Mouse (Mus musculus): Measurements from ENCODE around the gene Tmem147. TPM values are rescaled to one million over a fixed set of nuclear protein-coding genes. Genes with fewer than 3 reads are reported as not detected.
"Not testable (repeated sequence)": the region's sequence is repeated elsewhere in the genome, so short reads cannot be mapped to it uniquely, and the experiment has no call there.

Tmem147 gene
- 100 to 1,000 TPM; 116 to 132 TPM for total RNA-seq (2021)

- DNase-seq (ENCODE audit: extremely low spot score in 1 of 2, low spot score in 1 of 2) = peak; percentile 94 to 96
Measured at GRCm38 (mm10) chr7:30729396-30730063, at the start of gene Tmem147. Tmem147 (minus strand) TSS chr7:30729540.

- DNase-seq (ENCODE audit: extremely low spot score in 1 of 2, low spot score in 1 of 2) = no peak
Measured at GRCm38 (mm10) chr7:30777911-30778310, 48.6 kb upstream of the Tmem147 start.

- no peak for DNase-seq (ENCODE audit: extremely low spot score in 1 of 2, low spot score in 1 of 2)
Measured at GRCm38 (mm10) chr7:30777081-30777579, 47.8 kb upstream of the Tmem147 start.

GRCm38 (mm10) chr7:30776104-30776503 lies 46.8 kb upstream of the Tmem147 start:
- no peak for DNase-seq (ENCODE audit: extremely low spot score in 1 of 2, low spot score in 1 of 2)

GRCm38 (mm10) chr7:30769236-30769635 lies 39.9 kb upstream of the Tmem147 start:
- DNase-seq (ENCODE audit: extremely low spot score in 1 of 2, low spot score in 1 of 2) = no peak

GRCm38 (mm10) chr7:30766408-30766807 lies 37.1 kb upstream of the Tmem147 start:
- no peak for DNase-seq (ENCODE audit: extremely low spot score in 1 of 2, low spot score in 1 of 2)

- no peak for DNase-seq (ENCODE audit: extremely low spot score in 1 of 2, low spot score in 1 of 2)
Measured at GRCm38 (mm10) chr7:30765173-30765572, 35.8 kb upstream of the Tmem147 start.

GRCm38 (mm10) chr7:30763456-30763855 lies 34.1 kb upstream of the Tmem147 start, which contains the start of gene Dmkn:
Dmkn (plus strand) TSS chr7:30763756.
- DNase-seq (ENCODE audit: extremely low spot score in 1 of 2, low spot score in 1 of 2) = no peak

- no peak for DNase-seq (ENCODE audit: extremely low spot score in 1 of 2, low spot score in 1 of 2)
Measured at GRCm38 (mm10) chr7:30761769-30762352, 32.5 kb upstream of the Tmem147 start.

- DNase-seq (ENCODE audit: extremely low spot score in 1 of 2, low spot score in 1 of 2) = no peak
Measured at GRCm38 (mm10) chr7:30758853-30759252, 29.5 kb upstream of the Tmem147 start.

- DNase-seq (ENCODE audit: extremely low spot score in 1 of 2, low spot score in 1 of 2) = no peak
Measured at GRCm38 (mm10) chr7:30757001-30757400, 27.7 kb upstream of the Tmem147 start.

GRCm38 (mm10) chr7:30751086-30751669 lies 21.8 kb upstream of the Tmem147 start, which contains the start of gene Sbsn:
Sbsn (plus strand) TSS chr7:30751471.
- DNase-seq (ENCODE audit: extremely low spot score in 1 of 2, low spot score in 1 of 2) = no peak

- DNase-seq (ENCODE audit: extremely low spot score in 1 of 2, low spot score in 1 of 2) = no peak
Measured at GRCm38 (mm10) chr7:30749824-30750606, 20.7 kb upstream of the Tmem147 start.

GRCm38 (mm10) chr7:30747525-30748204 lies 18.3 kb upstream of the Tmem147 start:
- no peak for DNase-seq (ENCODE audit: extremely low spot score in 1 of 2, low spot score in 1 of 2)

- DNase-seq (ENCODE audit: extremely low spot score in 1 of 2, low spot score in 1 of 2) = no peak
Measured at GRCm38 (mm10) chr7:30744022-30744598, 14.8 kb upstream of the Tmem147 start.

- not testable (repeated sequence) for DNase-seq (ENCODE audit: extremely low spot score in 1 of 2, low spot score in 1 of 2)
Measured at GRCm38 (mm10) chr7:30743617-30744016, 14.3 kb upstream of the Tmem147 start, which contains the start of gene Gapdhs. Gapdhs (minus strand) TSS chr7:30743681.

GRCm38 (mm10) chr7:30742570-30742969 lies 13.2 kb upstream of the Tmem147 start:
- DNase-seq (ENCODE audit: extremely low spot score in 1 of 2, low spot score in 1 of 2) = not testable (repeated sequence)

GRCm38 (mm10) chr7:30736211-30736610 lies 6.9 kb upstream of the Tmem147 start:
- no peak for DNase-seq (ENCODE audit: extremely low spot score in 1 of 2, low spot score in 1 of 2)

GRCm38 (mm10) chr7:30730064-30730722 lies 853 bp upstream of the Tmem147 start:
- not testable (repeated sequence) for DNase-seq (ENCODE audit: extremely low spot score in 1 of 2, low spot score in 1 of 2)

All from layer of hippocampus, postnatal 25 days (tissue).